Comparison of ENCODE assay signal across 20 mouse cellular contexts in the genomic region with DNA sequence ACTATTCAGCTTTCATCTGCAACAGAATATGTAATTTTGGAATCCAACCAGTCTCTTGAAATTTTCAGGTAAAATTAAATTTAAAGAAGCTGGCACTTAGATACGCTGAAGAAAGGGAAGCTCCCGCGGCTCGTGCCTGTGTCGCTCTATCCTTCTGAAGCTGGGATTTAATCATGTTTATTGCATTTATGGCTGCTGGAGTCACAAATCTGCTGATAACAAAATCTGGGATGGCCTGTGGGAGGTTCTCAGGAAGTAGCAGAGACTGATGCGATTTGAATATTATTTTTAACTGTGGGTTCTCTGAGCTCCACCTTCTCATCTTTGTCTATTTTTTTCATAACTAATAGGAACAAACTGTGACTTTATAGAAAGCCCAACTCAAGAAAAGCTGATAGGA. TPM values are rescaled to one million over a fixed set of nuclear protein-coding genes. Genes with fewer than 3 reads are reported as not detected.
A peak's percentile ranks its signal among the peaks of the same experiment; 100 is the strongest.
DNase-seq lines count a peak whose midpoint lies in the region; ATAC-seq and TF ChIP-seq lines count a peak whose summit lies in the region.
"Had no signal": no experiment of that assay in that cellular context is flagged by ENCODE, and none has a peak within 500 bp of the region (broad histone marks: within the 10 kb centered on the region; RNA-seq: fewer than 3 reads in every experiment).

No protein-coding gene starts in this region.

- no peak overlapping the region for H3K4me3 ChIP-seq in forebrain, embryonic 12.5 days (replicated peaks)
- H3K4me3 ChIP-seq in forebrain, embryonic 16.5 days (replicated peaks; ENCODE audit: low read length) = no peak overlapping the region
- H3K4me3 ChIP-seq in kidney, adult 2 months (ENCODE audit: insufficient read depth, low read depth, low read length) = no peak overlapping the region
- H3K4me3 ChIP-seq in kidney, embryonic 16.5 days (ENCODE audit: low read length) = no peak overlapping the region
- no peak overlapping the region for H3K4me3 ChIP-seq in midbrain, embryonic 15.5 days
- H3K4me3 ChIP-seq in midbrain, embryonic 11.5 days (ENCODE audit: low read depth, low read length) = no peak overlapping the region
- H3K4me3 ChIP-seq: embryonic facial prominence, embryonic 10.5 days; gastrocnemius, adult 2 months; heart, embryonic 10.5 days; neural tube, embryonic 12.5 days; stomach, embryonic 15.5 days had no signal

- no peaks in the 10 kb centered on the region for H3K36me3 ChIP-seq in forebrain, embryonic 12.5 days (replicated peaks)
- H3K36me3 ChIP-seq in forebrain, embryonic 16.5 days (ENCODE audit: control insufficient read depth, insufficient read depth) = no peaks in the 10 kb centered on the region
- H3K36me3 ChIP-seq in kidney, adult 2 months (ENCODE audit: control insufficient read depth, insufficient read depth, low read length) = no peaks in the 10 kb centered on the region
- no peaks in the 10 kb centered on the region for H3K36me3 ChIP-seq in kidney, embryonic 16.5 days (ENCODE audit: insufficient read depth, low read length)
- H3K36me3 ChIP-seq in midbrain, embryonic 15.5 days (replicated peaks) = no peaks in the 10 kb centered on the region
- H3K36me3 ChIP-seq in midbrain, embryonic 11.5 days (ENCODE audit: control insufficient read depth, insufficient read depth, low read length) = no peaks in the 10 kb centered on the region
- H3K36me3 ChIP-seq: embryonic facial prominence, embryonic 10.5 days; heart, embryonic 10.5 days; neural tube, embryonic 12.5 days; stomach, embryonic 15.5 days had no signal

- ATAC-seq in forebrain, embryonic 12.5 days (ENCODE audit: low FRiP score) = no peak
- ATAC-seq in forebrain, embryonic 16.5 days = no peak
- no peak for ATAC-seq in kidney, embryonic 16.5 days (ENCODE audit: low FRiP score, low TSS enrichment)
- no peak for ATAC-seq in midbrain, embryonic 15.5 days (replicated peaks)
- ATAC-seq in midbrain, embryonic 11.5 days (ENCODE audit: low FRiP score) = no peak
- ATAC-seq: hindbrain, postnatal 0 days; intestine, embryonic 16.5 days; Patski had no signal

- no peak for TF ChIP-seq POLR2A in kidney, adult 2 months (IDR thresholded peaks at IDR 0.05; ENCODE audit: low read depth, low read length)

- H3K4me1 ChIP-seq in forebrain, embryonic 12.5 days = peaks cover 23% of the 10 kb centered on the region
- H3K4me1 ChIP-seq in forebrain, embryonic 16.5 days (replicated peaks; ENCODE audit: control insufficient read depth, insufficient read depth, low read length) = peaks cover 25% of the 10 kb centered on the region
- H3K4me1 ChIP-seq in kidney, adult 2 months (ENCODE audit: control insufficient read depth, insufficient read depth, low read length) = peaks cover 3% of the 10 kb centered on the region; the same call in 1 of the 2 replicates
- H3K4me1 ChIP-seq in kidney, embryonic 16.5 days (ENCODE audit: insufficient read depth, low read length) = no peaks in the 10 kb centered on the region
- peaks cover 24% of the 10 kb centered on the region for H3K4me1 ChIP-seq in midbrain, embryonic 15.5 days
- peaks cover 5% of the 10 kb centered on the region for H3K4me1 ChIP-seq in midbrain, embryonic 11.5 days (ENCODE audit: control insufficient read depth, insufficient read depth, low read length)

- H3K27ac ChIP-seq in forebrain, embryonic 12.5 days = peak overlapping the region; percentile 31; the same call in 1 of the 2 replicates
- no peak overlapping the region for H3K27ac ChIP-seq in forebrain, embryonic 16.5 days (ENCODE audit: low read length)
- no peak overlapping the region for H3K27ac ChIP-seq in kidney, adult 2 months (ENCODE audit: insufficient read depth, low read depth, low read length)
- H3K27ac ChIP-seq in kidney, embryonic 16.5 days (ENCODE audit: low read length) = no peak overlapping the region
- H3K27ac ChIP-seq in midbrain, embryonic 15.5 days = peak overlapping the region; percentile 10
- H3K27ac ChIP-seq in midbrain, embryonic 11.5 days (ENCODE audit: low read depth, low read length) = no peak overlapping the region
- H3K27ac ChIP-seq: embryonic facial prominence, embryonic 10.5 days; gastrocnemius, adult 2 months; heart, embryonic 10.5 days; hindbrain, postnatal 0 days; neural tube, embryonic 12.5 days; stomach, embryonic 15.5 days had no signal

- 83% methylated on average over 6 of the region's 6 CpGs for WGBS in forebrain, embryonic 12.5 days
- 45% methylated on average over 6 of the region's 6 CpGs for WGBS in forebrain, embryonic 16.5 days
- 70% methylated on average over 6 of the region's 6 CpGs for WGBS in kidney, adult 2 months
- WGBS in kidney, embryonic 16.5 days = 76% methylated on average over 6 of the region's 6 CpGs
- 52% methylated on average over 6 of the region's 6 CpGs for WGBS in midbrain, embryonic 15.5 days
- WGBS in midbrain, embryonic 11.5 days = 90% methylated on average over 6 of the region's 6 CpGs

- DNase-seq in kidney, adult 2 months = peak; percentile 7
- no peak for DNase-seq in midbrain, embryonic 11.5 days (ENCODE audit: low spot score, missing footprints)
- DNase-seq in Muller cell, postnatal 12 days (ENCODE audit: inconsistent ontology term) = no peak
- DNase-seq: adrenal gland, postnatal 36 days; cerebellum, adult 11 months; cerebellum, adult 9-11 months; gastrocnemius, adult 2 months; lung, postnatal 4 days; thymus, postnatal 36 days had no signal

- no peaks in the 10 kb centered on the region for H3K9me3 ChIP-seq in forebrain, embryonic 12.5 days
- H3K9me3 ChIP-seq in forebrain, embryonic 16.5 days (ENCODE audit: control insufficient read depth, low read length) = no peaks in the 10 kb centered on the region
- no peaks in the 10 kb centered on the region for H3K9me3 ChIP-seq in kidney, embryonic 16.5 days (ENCODE audit: low read length)
- H3K9me3 ChIP-seq in midbrain, embryonic 15.5 days = no peaks in the 10 kb centered on the region
- H3K9me3 ChIP-seq in midbrain, embryonic 11.5 days (ENCODE audit: control insufficient read depth, low read length) = no peaks in the 10 kb centered on the region
- H3K9me3 ChIP-seq: embryonic facial prominence, embryonic 10.5 days; heart, embryonic 10.5 days; neural tube, embryonic 12.5 days; stomach, embryonic 15.5 days had no signal

- no peak for TF ChIP-seq CTCF in kidney, adult 2 months (conservative IDR thresholded peaks at IDR 0.05; ENCODE audit: insufficient read depth, insufficient read length, low read depth, low read length)

- H3K27me3 ChIP-seq in forebrain, embryonic 12.5 days = no peaks in the 10 kb centered on the region
- no peaks in the 10 kb centered on the region for H3K27me3 ChIP-seq in forebrain, embryonic 16.5 days (replicated peaks; ENCODE audit: control insufficient read depth, insufficient read depth, low read length)
- H3K27me3 ChIP-seq in kidney, adult 2 months (replicated peaks; ENCODE audit: control insufficient read depth, insufficient read depth, low read length) = no peaks in the 10 kb centered on the region
- no peaks in the 10 kb centered on the region for H3K27me3 ChIP-seq in kidney, embryonic 16.5 days (ENCODE audit: insufficient read depth, low read length)
- no peaks in the 10 kb centered on the region for H3K27me3 ChIP-seq in midbrain, embryonic 15.5 days (replicated peaks)
- no peaks in the 10 kb centered on the region for H3K27me3 ChIP-seq in midbrain, embryonic 11.5 days (ENCODE audit: control insufficient read depth, insufficient read depth, low read length)
- H3K27me3 ChIP-seq: neural tube, embryonic 12.5 days; Patski; stomach, embryonic 15.5 days had no signal

- H3K9ac ChIP-seq in forebrain, embryonic 12.5 days = no peak overlapping the region
- no peak overlapping the region for H3K9ac ChIP-seq in forebrain, embryonic 16.5 days (replicated peaks; ENCODE audit: low read depth, low read length)
- no peak overlapping the region for H3K9ac ChIP-seq in kidney, embryonic 16.5 days (replicated peaks; ENCODE audit: low read length)
- no peak overlapping the region for H3K9ac ChIP-seq in midbrain, embryonic 15.5 days
- no peak overlapping the region for H3K9ac ChIP-seq in midbrain, embryonic 11.5 days (ENCODE audit: low read length)
- H3K9ac ChIP-seq: neural tube, embryonic 12.5 days; stomach, embryonic 15.5 days had no signal

- H3K4me2 ChIP-seq in forebrain, embryonic 12.5 days = no peak overlapping the region
- no peak overlapping the region for H3K4me2 ChIP-seq in forebrain, embryonic 16.5 days (ENCODE audit: low read length)
- H3K4me2 ChIP-seq in kidney, embryonic 16.5 days (replicated peaks; ENCODE audit: low read depth, low read length) = no peak overlapping the region
- no peak overlapping the region for H3K4me2 ChIP-seq in midbrain, embryonic 15.5 days
- no peak overlapping the region for H3K4me2 ChIP-seq in midbrain, embryonic 11.5 days
- H3K4me2 ChIP-seq: neural tube, embryonic 12.5 days; stomach, embryonic 15.5 days had no signal

RNA-seq across cellular contexts. Expression of a gene that starts 33.6 kb away (rescaled TPM):
- polyA plus RNA-seq in forebrain, embryonic 12.5 days (2016; fragmentation: Nextera tagmentation; extraction: Ambion mirVana) = 7.6 and 7.8 TPM in 2 replicates
- polyA plus RNA-seq in forebrain, embryonic 16.5 days (2015; fragmentation: Nextera tagmentation; extraction: Ambion mirVana) = 8.3 and 9.0 TPM in 2 replicates
- 13.4 and 13.7 TPM in 2 replicates for polyA plus RNA-seq in kidney, adult 2 months (2012; rRNA removed)
- 8.9 and 9.6 TPM in 2 replicates for polyA plus RNA-seq in kidney, embryonic 16.5 days (2015; fragmentation: Nextera tagmentation; extraction: Ambion mirVana)
- polyA plus RNA-seq in midbrain, embryonic 15.5 days (2015; fragmentation: Nextera tagmentation; extraction: Ambion mirVana) = 9.4 and 9.8 TPM in 2 replicates
- 5.6 and 6.4 TPM in 2 replicates for polyA plus RNA-seq in midbrain, embryonic 11.5 days (2014; fragmentation: Nextera tagmentation; extraction: Ambion mirVana)

Comparison
In these comparisons a context has a peak if more than half of its experiments do, and no peak if none do; other contexts are left out.
1. H3K27ac ChIP-seq: peak in forebrain, embryonic 12.5 days (single experiment) and midbrain, embryonic 15.5 days (single experiment); none in forebrain, embryonic 16.5 days (single experiment), kidney, adult 2 months (single experiment), kidney, embryonic 16.5 days (single experiment) and midbrain, embryonic 11.5 days (single experiment).